Mouse (Mus musculus) kidney, adult 11 months (tissue): ENCODE results near the gene Sowaha.

ENCODE experiments used
- DNase-seq: peaks from one replicate; pipeline ENCODE4 v3.0.0; 2022

Sowaha gene

DNA sequence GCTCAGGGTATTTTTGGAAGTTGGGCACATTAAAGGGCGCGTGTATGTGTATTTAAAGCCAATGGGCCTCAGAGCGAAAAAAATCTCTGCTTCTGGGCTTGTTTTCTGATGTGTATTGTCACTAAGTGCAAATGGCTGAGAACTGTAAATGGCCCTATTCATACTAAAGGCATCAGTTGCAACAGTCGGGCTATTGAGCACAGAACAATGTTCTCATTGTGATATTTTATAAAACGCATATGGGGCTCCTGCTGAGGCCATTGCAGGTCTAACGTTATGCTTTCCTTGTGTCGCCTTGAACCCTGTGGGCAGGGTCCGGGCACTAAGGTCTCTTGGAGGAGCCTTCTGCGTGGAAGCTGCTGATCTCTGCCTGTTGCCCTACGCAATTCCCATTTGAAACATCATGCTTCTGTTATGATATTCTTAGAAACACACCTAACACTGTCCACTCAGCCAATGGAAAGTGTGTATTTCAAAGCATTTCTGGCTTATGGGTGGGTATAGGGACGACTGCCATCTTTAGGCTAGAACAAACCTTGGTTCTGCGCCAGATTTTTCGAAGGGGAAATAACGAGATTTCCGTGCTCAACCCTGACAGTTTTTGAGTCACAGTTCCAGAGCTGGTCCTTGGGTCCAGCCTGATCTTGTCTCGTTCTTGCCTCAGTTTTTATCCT, 10.6 kb downstream of the Sowaha start:
- peak; percentile 25 for DNase-seq

DNA sequence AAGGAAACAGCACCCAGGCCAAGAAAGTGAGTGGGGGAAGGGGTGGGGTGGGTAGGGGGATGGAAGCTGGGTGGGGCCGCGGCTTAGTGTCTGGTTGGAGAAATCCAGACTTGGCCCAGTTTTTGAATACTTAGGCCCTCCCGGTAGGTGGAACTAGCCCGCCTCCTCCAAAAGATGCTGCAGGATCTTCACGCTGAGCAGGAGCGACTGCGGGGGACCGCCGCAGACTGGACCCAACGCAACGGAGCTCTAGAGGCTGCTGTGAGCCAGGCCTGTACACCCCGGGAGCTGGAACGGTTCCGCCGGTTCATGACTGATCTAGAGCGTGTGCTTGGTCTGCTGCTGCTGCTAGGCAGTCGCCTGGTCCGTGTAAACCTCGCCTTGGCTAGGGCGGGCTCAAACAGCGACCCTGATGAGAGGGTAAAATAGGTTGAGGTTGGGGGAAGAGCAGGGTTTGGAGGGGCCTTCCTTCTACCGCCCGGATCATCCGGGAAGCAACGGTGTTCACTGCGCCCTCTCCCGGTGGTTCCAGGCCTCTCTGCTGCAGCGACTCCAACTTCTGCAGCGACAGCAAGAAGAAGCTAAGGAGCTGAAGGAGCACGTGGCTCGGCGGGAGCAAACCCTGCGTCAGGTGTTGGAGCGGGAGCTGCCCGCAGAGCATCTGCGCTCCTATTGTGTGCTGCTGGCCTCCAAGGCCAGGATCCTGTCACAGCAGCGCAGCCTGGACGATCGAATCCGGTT, 13.7 kb downstream of the Sowaha start:
- peak; percentile 64 for DNase-seq

DNA sequence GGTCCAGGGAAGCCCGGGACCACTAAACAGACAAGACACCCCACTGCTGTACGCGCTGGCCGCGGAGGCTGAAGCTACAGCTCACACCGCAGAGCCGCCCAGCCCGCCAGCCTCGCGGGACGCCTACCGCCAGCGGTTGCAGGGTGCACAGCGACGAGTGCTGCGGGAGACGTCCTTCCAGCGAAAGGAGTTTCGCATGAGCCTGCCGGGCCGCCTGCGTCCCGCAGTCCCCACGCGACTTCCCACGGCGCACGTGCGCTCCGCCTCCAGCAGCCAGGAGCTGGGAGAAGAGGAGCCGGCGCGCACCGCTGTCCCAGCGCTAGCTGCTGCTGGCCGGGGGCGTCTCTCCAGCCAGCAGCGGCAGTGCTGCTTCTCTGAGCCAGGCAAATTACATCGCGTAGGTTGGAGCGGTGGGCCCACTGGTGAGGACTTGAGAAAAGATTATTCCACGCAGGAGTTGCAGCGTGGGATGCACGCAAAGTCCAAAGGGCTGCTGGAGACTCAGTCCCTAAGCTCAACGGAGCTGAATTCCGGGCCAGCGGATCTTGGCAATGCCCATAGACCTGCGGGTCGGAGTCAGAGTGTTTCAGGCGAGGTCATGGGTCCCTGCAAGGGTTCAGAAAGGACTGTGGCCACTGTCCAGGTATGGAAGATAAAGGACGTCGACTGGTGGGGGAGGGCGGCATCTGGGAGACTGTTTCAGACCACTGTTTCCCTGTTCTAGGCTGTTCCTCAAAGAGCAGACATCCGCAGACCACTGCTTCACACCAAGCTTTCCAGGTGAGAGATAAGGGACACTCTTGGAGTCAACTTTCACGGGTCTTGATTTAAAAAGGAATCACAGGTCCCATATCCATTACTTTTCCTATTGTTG, 16.3 kb downstream of the Sowaha start:
- DNase-seq: no peak

DNA sequence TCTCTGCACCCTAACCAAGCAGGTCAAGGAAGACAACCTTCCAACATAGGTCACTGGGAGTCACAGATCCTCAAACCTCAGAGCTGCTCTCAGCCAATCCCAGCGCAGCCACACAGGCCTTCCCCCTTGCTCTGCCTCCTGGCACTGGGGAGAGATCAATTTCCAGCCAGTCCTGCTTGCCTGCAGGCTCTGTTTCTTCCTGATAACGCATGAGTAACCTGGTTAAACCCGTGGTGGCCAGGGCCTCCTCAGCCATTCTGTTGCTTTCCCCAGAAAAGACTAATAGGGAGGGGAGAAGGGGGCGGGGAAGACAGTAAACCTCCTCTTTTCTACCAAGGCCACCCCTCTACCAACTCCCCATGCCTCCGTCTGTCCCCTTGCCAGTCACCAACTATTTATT, 18.3 kb downstream of the Sowaha start:
- peak; percentile 30 for DNase-seq

DNA sequence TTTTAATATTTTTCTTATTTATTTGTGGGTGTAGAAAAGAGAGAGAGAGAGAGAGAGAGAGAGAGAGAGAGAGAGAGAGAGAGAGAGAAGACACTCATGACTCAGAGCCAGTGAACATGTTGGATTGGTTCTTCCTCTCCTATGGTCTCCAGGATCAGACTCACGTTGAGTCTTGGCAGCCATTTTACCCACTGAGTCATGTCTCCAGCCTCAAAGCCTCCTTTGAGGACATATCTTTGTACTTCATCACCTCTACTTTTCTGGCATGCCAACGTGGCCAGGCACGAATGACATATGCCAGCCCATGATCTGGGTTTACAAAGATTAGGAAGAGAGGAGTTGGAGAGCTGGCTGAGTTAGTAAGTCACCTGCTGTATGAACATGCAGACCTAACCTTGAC, 19.9 kb downstream of the Sowaha start:
- no peak for DNase-seq

DNA sequence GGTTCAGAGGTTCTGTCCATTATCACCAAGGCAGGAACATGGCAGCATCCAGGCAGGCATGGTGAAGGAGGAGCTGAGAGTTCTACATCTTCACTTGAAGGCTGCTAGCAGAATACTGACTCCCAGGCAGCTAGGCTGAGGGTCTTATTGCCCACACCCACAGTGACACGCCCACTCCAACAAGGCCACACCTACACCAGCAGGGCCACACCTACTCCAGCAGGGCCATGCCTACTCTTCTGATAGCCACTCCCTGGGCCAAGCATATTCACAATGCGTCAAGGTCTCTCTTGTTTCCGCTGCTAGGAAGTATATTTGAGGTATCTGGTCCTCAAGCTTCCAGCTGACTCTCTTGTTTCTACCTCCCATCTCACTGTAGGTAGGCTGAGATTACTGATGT, 21.1 kb downstream of the Sowaha start:
- no peak for DNase-seq

DNA sequence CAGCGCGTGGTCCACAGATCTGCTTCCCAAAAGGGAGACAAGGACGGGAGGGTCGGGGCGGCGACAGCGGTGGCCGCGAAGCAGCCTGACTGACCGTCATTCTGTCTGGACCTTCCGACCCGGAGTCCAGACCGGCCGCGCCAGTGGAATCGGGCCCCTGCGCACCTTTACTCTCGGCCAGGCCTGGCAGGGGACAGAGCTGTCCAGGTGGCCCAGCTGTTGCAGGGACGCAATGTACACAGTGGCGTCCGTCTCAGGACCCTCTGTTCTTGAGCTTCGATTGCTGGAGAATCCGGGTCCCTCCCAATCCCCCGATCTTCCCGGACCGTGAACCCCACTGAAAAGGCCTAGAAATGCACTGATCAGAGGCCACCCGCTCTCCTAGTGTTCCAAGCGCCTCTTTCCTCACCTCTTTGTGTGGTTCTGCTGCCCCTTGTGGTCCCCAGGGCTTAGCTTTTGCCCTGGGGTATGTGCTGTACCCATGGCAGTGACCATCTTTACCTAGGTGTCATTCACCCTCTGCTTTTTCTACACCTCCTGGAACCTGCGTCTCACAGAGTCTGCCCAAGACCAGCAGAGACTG, 22.6 kb downstream of the Sowaha start:
- DNase-seq: no peak

DNA sequence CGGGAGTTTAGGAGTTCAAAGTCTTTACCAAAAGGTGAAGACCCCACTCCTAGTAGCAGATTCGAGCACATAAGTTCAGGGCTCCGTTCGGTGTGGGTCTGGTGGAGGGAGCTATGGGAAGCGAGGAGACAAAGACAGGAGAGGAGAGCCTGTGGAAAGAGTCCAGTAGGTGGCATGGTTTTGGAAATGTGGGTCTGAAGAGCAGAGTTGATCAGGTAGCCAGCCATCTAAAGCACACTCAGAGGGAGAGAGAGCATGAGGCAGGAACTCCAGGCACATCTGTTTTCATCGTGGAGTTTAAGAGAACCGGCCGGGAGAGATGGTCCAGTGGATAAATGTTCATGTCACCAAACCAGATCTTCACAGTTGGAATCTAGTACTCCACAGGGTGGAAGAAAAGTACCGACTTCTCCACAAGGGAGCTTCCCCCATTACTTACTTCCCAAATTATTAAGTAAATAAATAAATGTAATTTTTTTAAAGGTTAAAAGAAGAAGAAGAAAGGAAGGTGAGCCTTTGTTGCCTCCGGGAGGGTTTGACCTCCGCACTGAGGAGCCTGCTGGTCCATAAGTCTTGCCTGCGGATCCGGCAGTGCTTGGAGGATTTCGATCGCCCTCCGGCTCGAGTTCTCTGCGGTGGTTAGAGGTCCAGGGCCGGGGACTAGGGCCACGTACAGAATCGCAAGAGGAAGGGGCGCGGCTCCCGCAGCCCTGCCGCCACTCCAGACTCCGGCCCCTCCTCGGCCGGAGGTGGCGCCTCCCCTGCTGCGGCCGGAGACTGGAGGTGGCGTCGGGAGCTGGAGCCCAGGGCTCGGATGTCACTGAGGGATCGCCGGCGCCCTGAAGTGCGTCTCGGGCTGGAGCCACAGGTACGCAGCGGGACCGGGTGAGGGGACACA, 23.4 kb downstream of the Sowaha start, which contains the start of the genes Gm10447 and Shroom1:
Gene Gm10447 (minus strand): TSS at position 637 of the 898 bp plus-strand sequence.
Gene Shroom1 (plus strand): TSS at position 732 of the 898 bp plus-strand sequence.
- DNase-seq: peak; percentile 36

DNA sequence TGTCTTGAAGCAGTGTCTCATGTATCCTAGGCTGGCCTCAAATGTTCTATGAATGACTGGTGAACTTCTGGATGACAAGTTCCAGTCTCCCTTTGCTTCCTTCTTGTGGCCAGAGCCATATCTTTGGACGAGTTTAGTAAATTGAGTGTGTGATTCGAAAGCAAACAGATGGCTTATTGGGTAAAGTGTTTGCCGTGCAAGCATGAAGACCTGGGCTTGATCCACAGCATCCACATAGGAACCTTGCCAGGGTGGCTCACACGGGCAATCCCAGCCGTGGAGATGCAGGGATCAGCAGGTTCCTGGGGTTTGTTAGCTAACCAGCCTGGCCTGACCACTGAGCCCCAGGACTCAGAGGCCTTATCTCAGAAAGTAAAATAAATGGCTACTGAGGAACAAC, 27.0 kb downstream of the Sowaha start:
- no peak for DNase-seq

DNA sequence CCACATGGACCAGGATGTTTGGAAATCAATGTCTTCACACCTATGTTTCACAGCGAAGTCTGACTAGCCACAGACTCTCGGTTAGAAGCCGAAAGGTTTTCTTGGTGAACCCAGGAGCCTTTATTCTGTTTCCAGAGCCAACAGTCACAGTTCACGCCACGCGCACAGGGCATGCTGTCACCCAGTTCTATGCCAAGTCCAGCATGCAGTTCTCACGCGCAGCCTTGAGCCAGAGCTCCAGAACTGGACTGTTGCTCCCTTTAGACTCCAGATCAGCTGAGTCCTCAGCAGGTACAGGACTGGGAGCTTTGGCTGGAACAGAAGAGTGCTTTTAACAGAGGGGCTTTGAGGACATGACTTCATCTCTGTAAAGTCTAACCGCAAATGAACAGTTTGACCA, 27.7 kb downstream of the Sowaha start:
- peak; percentile 31 for DNase-seq

DNA sequence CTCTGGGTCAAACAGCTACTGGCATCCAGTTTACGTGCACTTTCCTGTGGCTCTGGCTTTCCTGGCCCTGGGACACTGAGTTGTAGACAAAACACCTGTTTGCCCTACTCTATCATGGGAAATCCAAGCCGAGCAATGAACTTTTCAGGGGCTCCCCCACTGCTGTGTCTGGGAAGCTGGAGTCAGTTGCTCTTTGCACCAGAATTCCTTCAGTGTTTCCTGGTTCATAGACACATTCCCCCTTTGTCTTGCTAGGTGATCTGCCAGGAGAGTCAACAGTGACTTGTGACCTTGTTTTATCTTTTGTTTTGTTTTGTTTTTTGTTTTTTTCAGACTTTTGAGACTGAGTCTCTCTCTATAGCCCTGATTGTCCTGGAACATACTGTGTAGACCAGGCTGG, 28.7 kb downstream of the Sowaha start:
- no peak for DNase-seq

DNA sequence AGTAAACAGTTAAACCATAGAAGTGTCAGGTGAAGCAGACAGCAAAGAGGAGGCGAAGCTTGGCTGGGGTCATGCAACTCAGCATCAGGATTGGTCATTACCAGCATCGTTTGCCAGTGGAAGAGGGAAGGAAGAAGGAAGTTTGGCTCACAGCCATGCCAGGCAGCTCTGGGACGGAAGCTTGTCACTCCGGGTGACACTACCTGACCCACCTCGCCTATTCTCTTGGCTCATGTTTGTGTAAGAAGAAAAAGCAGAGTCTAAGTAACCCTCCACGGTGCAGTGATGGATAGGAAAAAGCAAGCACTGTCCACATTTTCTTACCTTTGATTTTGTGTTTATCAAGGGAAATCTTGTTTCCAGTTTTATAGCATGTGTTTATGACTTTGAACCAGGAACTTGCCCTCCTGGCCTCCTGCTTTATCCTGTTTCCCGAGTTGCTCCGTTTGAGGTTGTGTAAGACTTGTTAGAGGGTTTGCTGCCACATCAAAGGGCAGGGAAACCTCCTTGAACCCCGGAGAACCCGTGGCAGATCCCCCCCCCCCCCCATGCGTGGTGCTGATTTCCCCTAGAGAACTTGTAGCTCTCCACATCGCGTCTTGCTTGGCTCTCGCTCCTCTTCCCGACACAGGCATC, 29.9 kb downstream of the Sowaha start:
- no peak for DNase-seq

DNA sequence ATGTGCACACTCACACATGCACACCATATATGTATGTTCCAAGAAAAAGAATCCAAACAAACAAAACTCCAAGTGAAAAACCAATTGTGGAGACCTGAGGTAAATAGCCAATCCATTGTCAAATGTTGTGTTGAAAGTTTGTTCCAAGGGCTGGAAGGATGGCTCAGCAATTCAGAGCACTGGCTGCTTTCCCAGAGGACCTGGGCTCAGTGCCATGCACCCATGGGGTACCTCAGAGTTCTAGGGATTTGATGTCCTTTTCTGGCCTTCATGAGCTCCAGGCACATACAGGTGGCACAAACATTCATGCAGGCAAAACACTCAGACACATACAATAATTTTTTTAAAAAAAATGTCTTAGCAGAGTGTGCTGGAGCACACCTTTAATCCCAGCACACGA, 31.5 kb downstream of the Sowaha start:
- DNase-seq: peak; percentile 74

DNA sequence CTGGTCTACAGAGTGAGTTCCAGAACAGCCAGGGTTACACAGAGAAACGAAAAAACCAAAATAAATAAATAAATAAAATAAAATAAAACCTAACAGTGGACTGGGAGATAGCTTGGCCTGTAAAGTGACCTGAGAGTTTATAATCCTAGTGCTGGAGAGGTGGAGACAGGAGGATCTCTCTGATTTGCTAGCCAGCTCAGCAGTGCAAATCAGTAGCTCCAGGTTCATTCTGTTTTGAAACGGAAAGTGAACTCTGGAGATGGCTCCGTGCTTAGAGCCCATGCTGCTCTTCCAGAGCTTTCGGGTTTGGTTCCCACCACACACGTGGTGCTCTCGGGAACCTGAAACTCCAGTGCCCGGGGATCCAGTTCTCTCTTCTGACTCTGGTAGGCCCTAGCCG, 32.1 kb downstream of the Sowaha start:
- DNase-seq: no peak

DNA sequence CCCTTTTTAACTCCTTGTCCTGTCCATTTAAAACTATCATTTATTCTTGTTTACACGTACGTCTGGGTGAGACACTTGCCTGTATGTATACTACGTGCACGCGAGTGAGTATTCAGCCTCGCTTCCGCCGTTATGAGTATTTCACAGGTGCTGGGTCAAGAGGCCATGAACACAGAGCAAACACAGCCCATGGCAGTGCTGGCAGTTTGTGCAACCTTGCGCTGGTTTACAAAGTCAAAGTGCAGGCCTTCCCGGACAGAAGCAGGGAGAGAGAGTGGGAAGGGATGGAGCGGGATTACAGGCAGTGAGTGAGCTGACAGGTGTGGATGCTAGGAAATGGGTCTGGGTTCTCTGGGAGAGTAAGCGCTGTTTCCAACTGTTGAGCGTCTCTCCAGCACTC, 33.9 kb downstream of the Sowaha start:
- no peak for DNase-seq

DNA sequence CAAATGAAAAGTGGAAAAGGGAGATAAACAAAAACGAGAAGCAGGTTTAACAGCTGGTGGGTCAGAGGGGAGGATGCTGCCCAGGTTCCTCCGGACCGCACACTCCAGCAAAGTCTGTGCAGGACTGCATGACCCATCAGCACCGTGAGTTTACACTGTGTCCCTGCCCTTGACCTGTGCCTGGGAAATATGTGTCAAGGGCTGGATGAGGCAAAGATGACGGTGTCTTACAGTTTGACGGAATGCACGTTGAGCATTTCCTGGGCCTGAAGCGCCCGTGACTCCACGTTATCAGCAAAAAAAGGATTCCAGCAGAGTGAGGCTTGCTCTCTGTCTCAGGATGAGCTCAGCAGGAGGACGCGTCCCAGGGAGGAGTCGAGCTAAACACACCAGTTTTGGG, 34.5 kb downstream of the Sowaha start:
- no peak for DNase-seq

DNA sequence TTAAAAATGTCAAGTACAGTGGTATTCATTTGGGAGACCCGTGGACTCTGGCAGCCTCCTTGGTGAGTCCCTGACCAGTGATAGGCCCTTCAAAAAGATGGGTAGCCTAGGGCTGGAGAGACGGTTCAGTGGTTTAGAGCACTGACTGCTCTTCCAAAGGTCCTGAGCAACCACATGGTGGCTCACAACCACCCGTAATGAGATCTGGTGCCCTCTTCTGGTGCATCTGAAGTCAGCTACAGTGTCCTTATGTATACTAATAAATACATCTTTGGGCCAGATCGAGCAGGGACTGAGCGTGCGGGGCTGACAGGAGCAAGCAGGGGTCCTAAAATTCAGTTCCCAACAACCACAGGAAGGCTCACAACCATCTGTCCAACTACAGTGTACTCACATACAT, 36.2 kb downstream of the Sowaha start:
- DNase-seq: no peak

DNA sequence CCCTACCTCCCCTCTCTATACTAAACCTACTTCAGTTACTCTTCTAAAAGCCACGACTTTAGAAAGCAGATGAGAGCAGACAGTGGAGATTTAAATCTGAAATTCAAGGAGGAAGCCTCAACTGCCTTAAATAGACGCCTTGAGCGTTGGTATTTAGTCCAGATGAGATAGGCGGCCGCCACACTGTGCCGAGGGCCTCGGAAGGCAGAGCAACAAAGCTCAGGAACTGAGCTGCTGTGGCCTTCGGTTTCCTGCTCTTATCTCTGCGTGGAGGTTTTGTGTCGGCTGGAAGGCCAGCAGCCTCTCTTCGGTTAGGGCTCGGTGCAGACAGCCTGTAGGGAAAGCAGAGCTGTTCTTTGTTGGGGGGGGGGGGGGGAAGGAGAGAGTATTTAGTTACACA, 38.2 kb downstream of the Sowaha start:
- DNase-seq: no peak

DNA sequence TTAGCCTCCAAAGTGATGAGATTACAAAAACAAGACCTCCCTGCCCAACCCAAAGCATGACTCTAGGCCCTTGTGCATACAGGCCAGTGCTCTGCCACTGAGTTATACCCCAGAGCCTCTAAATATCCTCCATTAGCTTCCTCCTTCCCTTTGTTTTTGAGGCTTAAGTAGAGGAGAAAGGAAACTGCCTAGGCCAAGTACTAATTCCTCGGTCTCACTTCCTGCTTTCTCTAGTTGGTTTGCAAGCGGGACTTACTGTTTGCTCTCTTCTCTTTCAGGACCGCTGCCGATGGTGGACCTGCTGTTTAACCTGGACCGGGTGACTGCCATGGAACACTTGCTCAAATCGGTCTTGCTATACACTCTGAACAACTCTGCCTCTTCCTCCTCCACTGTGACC, 43.7 kb downstream of the Sowaha start:
- DNase-seq: no peak

DNA sequence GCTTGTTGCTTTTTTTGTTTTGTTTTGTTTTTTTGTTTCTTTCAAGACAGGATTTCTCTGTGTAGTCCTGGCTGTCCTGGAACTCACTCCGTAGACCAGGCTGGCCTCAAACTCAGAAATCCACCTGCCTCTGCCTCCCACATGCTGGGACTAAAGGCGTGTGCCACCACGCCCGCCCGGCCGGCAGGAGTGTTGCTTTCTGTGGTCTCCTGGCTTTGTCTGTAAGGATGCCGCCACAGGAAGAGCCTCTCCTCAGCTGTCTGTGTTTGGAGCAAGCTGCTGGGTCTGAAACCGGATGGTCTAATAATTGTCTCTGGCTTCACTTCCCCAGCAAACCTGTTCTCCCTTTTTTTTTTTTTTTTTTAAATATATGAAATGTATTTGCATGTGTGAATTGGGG, 44.6 kb downstream of the Sowaha start:
- DNase-seq: no peak

DNA sequence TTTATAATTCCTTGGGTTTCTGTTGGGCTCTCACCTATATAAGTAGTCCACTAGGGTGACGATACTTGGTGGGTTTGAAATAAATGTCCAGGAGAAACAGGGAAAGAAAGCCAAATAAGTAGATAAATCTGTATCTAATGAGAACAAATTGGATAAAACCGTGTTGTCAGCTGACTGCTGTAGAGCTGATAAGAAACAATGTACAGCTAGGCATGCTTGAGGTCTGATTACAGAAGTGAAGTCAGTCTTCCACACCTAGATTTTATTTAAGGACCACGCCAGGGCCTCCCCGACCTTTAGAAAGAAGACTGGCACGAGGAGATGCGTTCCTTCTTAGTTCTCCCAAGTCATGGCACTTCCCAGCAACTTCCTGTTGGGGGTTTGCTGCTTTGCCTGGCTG, 47.0 kb downstream of the Sowaha start:
- DNase-seq: no peak
